Mouse (Mus musculus): ENCODE measurements around the gene Klk1.

DNA sequence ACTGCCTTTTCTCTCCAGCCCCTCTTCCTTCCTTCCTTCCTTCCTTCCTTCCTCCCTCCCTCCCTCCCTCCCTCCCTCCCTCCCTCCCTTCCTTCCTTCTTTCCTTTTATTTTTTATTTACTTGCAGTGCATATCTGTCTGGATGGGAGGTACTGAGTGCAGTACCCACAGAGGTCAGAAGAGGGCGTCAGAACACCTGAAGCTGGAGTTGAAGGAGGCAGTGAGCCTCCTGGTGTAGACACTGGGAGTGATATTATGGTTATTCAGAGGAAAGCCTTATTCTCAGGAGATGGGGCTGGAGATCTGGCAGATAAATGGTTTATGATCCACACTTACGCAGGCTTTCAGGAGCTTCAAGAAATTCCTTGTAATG is 52.1 kb downstream of the Klk1 start:
- TF ChIP-seq CTCF (IDR thresholded peaks at IDR 0.05; ENCODE audit: low read depth) (peak; percentile 56), EP300 (IDR thresholded peaks at IDR 0.05; ENCODE audit: low read depth) (no peak)

Measured in liver, postnatal 0 days (tissue).